Mouse (Mus musculus) forebrain, embryonic 16.5 days (tissue): ENCODE data around the gene Slit1. TPM values are rescaled to one million over a fixed set of nuclear protein-coding genes. Genes with fewer than 3 reads are reported as not detected.

Experiments used
- ATAC-seq: fragments of 200-750 bp; cut with Nextera tagmentation; 2 replicates; pipeline ENCODE4 v1.8.0; 2017; ENCODE audit warnings: mild to moderate bottlenecking, moderate library complexity
- H3K27ac ChIP-seq: fragments of 300-500 bp; sonication (generic); 2 replicates; pipeline ENCODE4 v1.5.1; 2014; ENCODE audit warnings: low read length, control low read depth
- H3K27me3 ChIP-seq: fragments of 300-500 bp; sonication (generic); replicated peaks from 2 replicates; pipeline ENCODE4 v1.6.1; 2014; ENCODE audit warnings: low read length; ENCODE audit not compliant: control insufficient read depth, insufficient read depth
- H3K36me3 ChIP-seq: fragments of 300-500 bp; sonication (generic); 2 replicates; pipeline ENCODE4 v1.6.1; 2014; ENCODE audit not compliant: control insufficient read depth, insufficient read depth
- H3K4me1 ChIP-seq: fragments of 300-500 bp; sonication (generic); replicated peaks from 2 replicates; pipeline ENCODE4 v1.6.1; 2014; ENCODE audit warnings: low read length; ENCODE audit not compliant: control insufficient read depth, insufficient read depth
- H3K4me2 ChIP-seq: fragments of 300-500 bp; sonication (generic); 2 replicates; pipeline ENCODE4 v1.6.1; 2014; ENCODE audit warnings: mild to moderate bottlenecking, low read length, control low read depth
- H3K4me3 ChIP-seq: fragments of 300-500 bp; sonication (generic); replicated peaks from 2 replicates; pipeline ENCODE4 v1.5.1; 2014; ENCODE audit warnings: mild to moderate bottlenecking, low read length, control low read depth
- H3K9ac ChIP-seq: fragments of 300-500 bp; sonication (generic); replicated peaks from 2 replicates; pipeline ENCODE4 v1.6.1; 2014; ENCODE audit warnings: low read depth, low read length, control low read depth
- H3K9me3 ChIP-seq: fragments of 300-500 bp; sonication (generic); 2 replicates; pipeline ENCODE4 v1.6.1; 2016; ENCODE audit warnings: low read length; ENCODE audit not compliant: control insufficient read depth
- WGBS: fragments of 180-500 bp; shearing (Covaris S2); extraction: QIAGEN DNeasy Blood & Tissue Kit; methylation state at CpG from one replicate; pipeline ENCODE4 v1.1.7; 2014; 5-methylcytosine and 5-hydroxymethylcytosine counted together
- polyA plus RNA-seq: library from polyadenylated mRNA; unstranded; fragments of >200 nt; fragmentation: Nextera tagmentation; extraction: Ambion mirVana; gene quantifications from 2 replicates; pipeline ENCODE4 v1.2.1, GENCODE M21; 2015

Gene Slit1
- polyA plus RNA-seq, 1 experiment from 2014 or later, result 21.3 TPM

DNA sequence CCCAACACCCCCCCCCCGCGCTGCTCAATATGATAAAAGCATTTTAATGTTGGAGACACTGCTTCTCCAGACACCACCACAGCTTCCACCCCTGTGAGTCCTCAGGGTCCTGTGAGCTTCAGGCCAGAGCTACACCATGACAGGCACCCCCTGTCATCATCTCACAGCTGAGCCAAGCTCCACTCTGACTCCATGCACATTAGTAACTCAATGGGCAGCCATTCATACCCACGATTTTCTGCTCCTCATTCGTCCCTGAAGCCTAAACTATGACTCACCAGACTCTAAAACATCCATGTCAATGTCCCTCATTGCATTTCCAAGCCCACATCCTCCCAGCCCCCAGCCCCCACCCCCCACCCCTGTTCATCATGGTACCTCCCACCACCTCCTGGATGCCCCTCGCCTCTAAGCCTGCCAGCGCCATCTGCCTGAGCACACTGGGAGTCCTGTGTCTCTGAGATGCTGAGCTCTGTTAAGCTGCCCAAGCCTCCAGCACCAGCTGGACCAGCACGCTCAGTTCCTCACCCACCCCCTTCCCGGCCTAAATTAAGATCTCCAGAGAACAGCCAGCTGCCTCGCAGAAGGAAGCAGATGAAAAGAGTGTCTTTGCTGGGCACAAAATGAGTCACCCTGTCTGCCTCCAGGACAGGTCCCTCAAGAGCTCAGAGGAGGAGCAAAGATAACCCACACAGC lies 46.2 kb downstream of the Slit1 start:
- H3K27me3 ChIP-seq, result no peaks in the 10 kb centered on the region
- no peaks in the 10 kb centered on the region for H3K9me3 ChIP-seq
- H3K27ac ChIP-seq, result no peak overlapping the region
- ATAC-seq, result peak; percentile 82
- no peaks in the 10 kb centered on the region for H3K36me3 ChIP-seq
- peaks cover 48% of the 10 kb centered on the region for H3K4me1 ChIP-seq
- H3K4me3 ChIP-seq, result no peak overlapping the region
- H3K9ac ChIP-seq, result no peak overlapping the region
- 24% methylated on average over 9 of the region's 9 CpGs for WGBS
- H3K4me2 ChIP-seq, result no peak overlapping the region

DNA sequence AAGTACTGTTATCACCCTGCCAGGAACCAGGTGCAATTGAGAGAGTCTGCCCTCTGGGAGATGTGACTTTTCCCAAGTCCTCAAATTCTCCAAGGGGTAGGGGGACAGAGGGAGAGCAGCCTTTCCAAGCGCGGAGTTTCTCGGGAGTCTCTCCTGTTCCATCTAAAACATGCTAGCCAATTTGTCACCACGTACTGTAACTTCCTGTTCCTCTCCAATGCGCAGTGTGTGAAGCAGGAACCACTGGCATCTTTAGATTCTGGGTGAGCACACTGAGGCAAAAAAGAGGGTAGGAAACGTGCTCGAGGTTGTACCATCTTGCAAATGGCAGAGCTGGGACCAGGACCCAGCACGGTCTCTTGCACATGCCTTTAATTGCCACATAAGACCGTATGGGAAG lies 47.0 kb downstream of the Slit1 start:
- Histone ChIP-seq H3K4me2 (no peak overlapping the region), H3K4me1 (peaks cover 51% of the 10 kb centered on the region), H3K9me3 (no peaks in the 10 kb centered on the region), H3K4me3 (no peak overlapping the region), H3K27ac (no peak overlapping the region), H3K27me3 (no peaks in the 10 kb centered on the region), H3K36me3 (no peaks in the 10 kb centered on the region), H3K9ac (no peak overlapping the region)
- 85% methylated on average over 9 of the region's 9 CpGs for WGBS
- no peak for ATAC-seq

DNA sequence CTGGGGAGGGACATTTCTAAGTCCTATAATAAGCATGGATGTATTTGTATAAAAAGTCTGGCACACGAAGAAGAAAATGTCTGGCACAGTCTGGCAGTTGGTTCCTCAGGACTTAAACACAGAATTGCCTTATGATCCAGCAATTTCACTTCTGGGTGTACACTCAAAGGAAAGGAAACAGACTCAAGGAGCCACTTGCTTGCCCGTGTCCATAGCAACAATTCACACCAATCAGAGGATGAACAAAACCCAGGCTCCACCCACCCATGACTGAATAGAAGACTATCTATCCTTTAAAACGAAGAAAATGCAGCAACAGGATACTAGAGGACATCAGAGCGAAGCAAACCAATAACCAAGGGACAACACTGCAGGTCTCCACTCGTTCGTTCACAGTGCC lies 48.4 kb downstream of the Slit1 start:
- 57% methylated on average over 6 of the region's 6 CpGs for WGBS
- Histone ChIP-seq H3K36me3 (no peaks in the 10 kb centered on the region), H3K4me1 (peaks cover 59% of the 10 kb centered on the region), H3K9me3 (no peaks in the 10 kb centered on the region), H3K4me2 (no peak overlapping the region), H3K27me3 (no peaks in the 10 kb centered on the region), H3K4me3 (no peak overlapping the region), H3K27ac (peak overlapping the region; percentile 54; the same call in 1 of the 2 replicates), H3K9ac (no peak overlapping the region)
- ATAC-seq, result peak; percentile 11; the same call in 1 of the 2 replicates

DNA sequence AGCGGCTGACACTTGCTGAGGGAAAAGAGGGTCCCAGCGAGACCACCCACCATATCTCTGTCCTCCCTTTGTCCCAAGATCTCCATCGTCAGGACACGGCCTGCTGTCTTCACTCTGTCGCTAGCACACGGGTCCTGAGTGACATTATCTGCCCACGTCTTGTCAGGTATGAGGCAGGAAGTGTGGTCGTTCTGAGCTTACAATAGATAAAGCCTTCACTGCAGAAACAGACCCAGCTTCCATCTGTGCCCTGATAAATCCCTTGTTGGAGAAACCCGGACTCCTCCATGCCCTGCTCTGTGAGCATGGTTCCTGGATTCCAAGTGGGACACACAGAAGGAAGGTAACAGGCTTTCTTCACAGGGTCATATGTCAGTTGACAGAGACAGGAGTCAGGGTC lies 48.9 kb downstream of the Slit1 start:
- H3K9me3 ChIP-seq, result no peaks in the 10 kb centered on the region
- no peaks in the 10 kb centered on the region for H3K27me3 ChIP-seq
- H3K4me2 ChIP-seq, result no peak overlapping the region
- peaks cover 63% of the 10 kb centered on the region for H3K4me1 ChIP-seq
- no peak overlapping the region for H3K9ac ChIP-seq
- H3K4me3 ChIP-seq, result no peak overlapping the region
- no peak for ATAC-seq
- H3K27ac ChIP-seq, result peak overlapping the region; percentile 54; the same call in 1 of the 2 replicates
- no peaks in the 10 kb centered on the region for H3K36me3 ChIP-seq
- 74% methylated on average over 9 of the region's 9 CpGs for WGBS

DNA sequence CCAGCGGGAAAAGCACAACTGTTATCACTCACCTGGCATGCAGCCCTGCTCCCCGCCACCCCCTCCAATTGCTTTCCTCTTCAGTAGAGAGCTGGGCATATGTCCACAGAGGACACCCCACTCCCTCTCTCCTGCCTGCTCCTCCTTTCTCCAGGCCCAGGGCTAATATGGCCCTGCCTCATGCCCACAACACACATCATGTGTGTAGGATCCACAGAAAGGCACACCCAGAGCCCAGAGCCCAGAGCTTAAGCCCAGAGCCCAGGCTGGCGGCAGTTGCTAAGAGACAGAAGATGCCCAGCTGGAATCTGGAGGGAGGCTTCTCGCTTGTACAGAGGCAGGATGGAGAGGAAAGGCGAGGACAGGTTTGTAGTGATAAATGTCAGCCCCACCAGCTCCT lies 49.7 kb downstream of the Slit1 start:
- Histone ChIP-seq H3K4me1 (peaks cover 65% of the 10 kb centered on the region), H3K4me2 (no peak overlapping the region)
- ATAC-seq, result 0 out of 2 replicates have a peak, but pooled peaks have one; percentile 11

DNA sequence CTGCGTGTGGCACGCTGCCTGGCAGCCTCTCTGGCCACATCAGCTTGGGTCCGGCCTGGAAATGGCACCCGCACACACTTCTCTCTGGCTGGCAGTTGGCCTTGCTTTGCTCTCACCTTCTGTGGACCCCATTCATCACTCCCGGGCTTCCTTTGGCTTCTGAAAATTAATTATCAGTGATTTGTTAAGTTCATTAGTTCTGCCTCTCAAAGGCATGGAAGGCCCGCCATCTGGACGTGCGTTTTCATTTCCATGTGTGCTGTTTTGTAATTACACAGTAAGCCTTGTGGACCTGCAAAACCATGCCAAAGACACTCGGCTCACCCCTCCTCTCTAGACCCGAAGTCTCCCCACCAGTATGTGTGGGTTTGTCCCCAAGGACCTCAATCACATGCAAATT lies 53.4 kb downstream of the Slit1 start:
- H3K4me3 ChIP-seq, result no peak overlapping the region
- peak; percentile 61 for ATAC-seq
- no peaks in the 10 kb centered on the region for H3K36me3 ChIP-seq
- H3K9me3 ChIP-seq, result no peaks in the 10 kb centered on the region
- peaks cover 60% of the 10 kb centered on the region for H3K4me1 ChIP-seq
- H3K9ac ChIP-seq, result no peak overlapping the region
- WGBS, result 19% methylated on average over 10 of the region's 10 CpGs
- peak overlapping the region; percentile 9; the same call in 1 of the 2 replicates for H3K27ac ChIP-seq
- H3K27me3 ChIP-seq, result no peaks in the 10 kb centered on the region
- H3K4me2 ChIP-seq, result no peak overlapping the region

More for the DNA sequence above, 49.7 kb downstream of the Slit1 start:
- no peaks in the 10 kb centered on the region for H3K27me3 ChIP-seq
- no peaks in the 10 kb centered on the region for H3K36me3 ChIP-seq
- H3K9me3 ChIP-seq, result no peaks in the 10 kb centered on the region
- peak overlapping the region; percentile 29; the same call in 1 of the 2 replicates for H3K27ac ChIP-seq
- no peak overlapping the region for H3K9ac ChIP-seq
- 21% methylated on average over 5 of the region's 5 CpGs for WGBS
- H3K4me3 ChIP-seq, result no peak overlapping the region

DNA sequence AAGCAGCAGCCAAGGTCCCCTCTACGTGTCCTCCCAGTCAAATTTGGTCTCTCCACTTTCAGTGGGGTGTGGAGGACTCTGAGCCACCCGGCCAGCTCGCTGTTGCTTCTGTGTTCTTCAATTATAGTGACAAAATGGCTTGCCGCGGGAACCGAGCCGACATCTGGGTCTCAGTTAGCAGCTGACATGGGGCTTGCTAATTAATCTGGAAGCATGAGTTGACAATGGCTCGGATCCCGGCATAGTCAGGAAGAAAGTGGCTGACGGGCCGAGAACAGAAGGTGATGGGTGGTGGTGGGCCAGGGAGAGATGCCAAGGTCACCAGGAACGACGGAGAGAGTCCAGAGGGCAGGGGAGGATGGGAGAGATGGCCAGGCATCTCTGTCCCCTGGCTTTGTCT lies 55.2 kb downstream of the Slit1 start:
- H3K4me3 ChIP-seq, result no peak overlapping the region
- H3K9ac ChIP-seq, result no peak overlapping the region
- no peaks in the 10 kb centered on the region for H3K9me3 ChIP-seq
- WGBS, result 7% methylated on average over 13 of the region's 13 CpGs
- H3K4me1 ChIP-seq, result peaks cover 55% of the 10 kb centered on the region
- ATAC-seq, result peak; percentile 23; the same call in 1 of the 2 replicates
- H3K36me3 ChIP-seq, result no peaks in the 10 kb centered on the region
- H3K27ac ChIP-seq, result peak overlapping the region; percentile 49
- H3K27me3 ChIP-seq, result no peaks in the 10 kb centered on the region
- no peak overlapping the region for H3K4me2 ChIP-seq

DNA sequence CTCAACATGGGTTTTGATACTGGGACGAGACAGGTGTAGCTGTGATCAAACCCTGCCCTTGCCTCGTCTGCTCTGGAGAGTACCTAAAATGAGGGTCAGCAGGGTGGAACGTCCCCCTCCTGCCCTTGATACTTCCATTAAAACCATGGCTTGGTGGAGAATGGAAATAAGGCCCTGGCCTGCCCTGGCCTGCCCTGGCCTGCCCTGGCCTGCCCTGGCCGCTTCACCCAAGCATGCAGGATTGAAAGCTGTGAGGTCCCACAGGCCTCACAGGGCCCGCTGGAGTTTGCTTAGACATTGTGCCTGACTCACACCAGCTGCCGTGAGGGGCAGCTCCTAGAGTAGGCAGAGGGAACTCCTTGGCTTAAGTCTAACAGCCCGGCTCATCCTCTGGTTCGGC lies 55.6 kb downstream of the Slit1 start:
- no peak overlapping the region for H3K4me3 ChIP-seq
- peak overlapping the region; percentile 49 for H3K27ac ChIP-seq
- H3K9me3 ChIP-seq, result no peaks in the 10 kb centered on the region
- ATAC-seq, result 0 out of 2 replicates have a peak, but pooled peaks have one; percentile 0
- 62% methylated on average over 8 of the region's 8 CpGs for WGBS
- H3K27me3 ChIP-seq, result no peaks in the 10 kb centered on the region
- no peak overlapping the region for H3K9ac ChIP-seq
- no peak overlapping the region for H3K4me2 ChIP-seq
- H3K4me1 ChIP-seq, result peaks cover 54% of the 10 kb centered on the region
- H3K36me3 ChIP-seq, result no peaks in the 10 kb centered on the region

DNA sequence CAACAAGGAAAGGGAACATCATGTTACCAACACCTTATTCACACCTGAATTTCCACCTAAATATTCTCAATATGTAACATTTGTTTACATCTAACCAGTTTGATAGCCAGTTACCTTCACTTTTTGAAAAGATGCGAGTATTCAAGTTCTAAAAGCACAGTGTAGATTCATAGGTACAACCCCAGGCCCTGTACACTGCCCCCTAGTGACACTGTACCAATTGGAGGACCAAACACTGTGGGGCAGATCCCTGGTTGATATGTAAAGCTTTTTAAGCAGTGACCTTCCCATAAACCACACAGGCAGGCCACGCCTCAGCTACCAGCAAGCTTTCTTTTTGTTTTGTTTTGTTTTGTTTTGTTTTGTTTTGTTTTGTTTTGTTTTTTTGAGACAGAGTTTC lies 57.3 kb downstream of the Slit1 start:
- Histone ChIP-seq H3K27me3 (no peaks in the 10 kb centered on the region), H3K4me2 (no peak overlapping the region), H3K9ac (no peak overlapping the region), H3K4me3 (no peak overlapping the region), H3K9me3 (no peaks in the 10 kb centered on the region), H3K36me3 (no peaks in the 10 kb centered on the region), H3K4me1 (peaks cover 64% of the 10 kb centered on the region), H3K27ac (no peak overlapping the region)
- WGBS, result 91% methylated on average over 2 of the region's 2 CpGs
- no peak for ATAC-seq
